Mouse (Mus musculus): ENCODE measurements around the gene Olfr1012. TPM values are rescaled to one million over a fixed set of nuclear protein-coding genes. Genes with fewer than 3 reads are reported as not detected.
A peak's percentile ranks its signal among the peaks of the same experiment; 100 is the strongest.
"Not testable (repeated sequence)": the region's sequence is repeated elsewhere in the genome, so short reads cannot be mapped to it uniquely, and the experiment has no call there.

The Olfr1012 gene
- polyA plus RNA-seq, 1 experiment: not detected

- TF ChIP-seq CTCF (IDR thresholded peaks at IDR 0.05; ENCODE audit: borderline replicate concordance, insufficient read depth, low read depth, low read length) (no peak), POLR2A (IDR thresholded peaks at IDR 0.05; ENCODE audit: borderline replicate concordance, insufficient read depth, low read length) (no peak)
- no peaks in the 10 kb centered on the region for H3K4me1 ChIP-seq (ENCODE audit: control insufficient read depth, insufficient read depth, low read length)
- H3K4me3 ChIP-seq (replicated peaks; ENCODE audit: insufficient read depth, low read depth, low read length): no peak overlapping the region
- no peak overlapping the region for H3K27ac ChIP-seq (ENCODE audit: insufficient read depth, low read length)
- peak in 1 of 2 experiments; percentile 1 for DNase-seq
- WGBS: 10% methylated on average over 3 of the region's 3 CpGs
- H3K27me3 ChIP-seq (ENCODE audit: control insufficient read depth, insufficient read depth, low read length): no peaks in the 10 kb centered on the region
These were observed 36.8 kb downstream of the Olfr1012 start for GRCm38 (mm10) chr2:85725793-85726192.

GRCm38 (mm10) chr2:85715119-85715518, 47.4 kb downstream of the Olfr1012 start, which contains the start of gene Olfr1009:
Gene Olfr1009 (plus strand): TSS chr2:85715419.
- Histone ChIP-seq H3K4me3 (replicated peaks; ENCODE audit: insufficient read depth, low read depth, low read length) (no peak within 1 kb of the TSS), H3K27me3 (ENCODE audit: control insufficient read depth, insufficient read depth, low read length) (no peaks in the 10 kb centered on the region), H3K27ac (ENCODE audit: insufficient read depth, low read length) (no peak within 1 kb of the TSS), H3K4me1 (ENCODE audit: control insufficient read depth, insufficient read depth, low read length) (no peaks in the 10 kb centered on the region)
- 81% methylated on average over 1 of the region's 1 CpGs for WGBS
- no peak for DNase-seq
- no peak for TF ChIP-seq CTCF (IDR thresholded peaks at IDR 0.05; ENCODE audit: borderline replicate concordance, insufficient read depth, low read depth, low read length)
- no peak for TF ChIP-seq POLR2A (IDR thresholded peaks at IDR 0.05; ENCODE audit: borderline replicate concordance, insufficient read depth, low read length)

GRCm38 (mm10) chr2:85711159-85711558, 51.4 kb downstream of the Olfr1012 start:
- no peak for DNase-seq
- no peaks in the 10 kb centered on the region for H3K4me1 ChIP-seq (ENCODE audit: control insufficient read depth, insufficient read depth, low read length)
- H3K27ac ChIP-seq (ENCODE audit: insufficient read depth, low read length): no peak overlapping the region
- WGBS: 39% methylated on average over 1 of the region's 1 CpGs
- H3K4me3 ChIP-seq (replicated peaks; ENCODE audit: insufficient read depth, low read depth, low read length): no peak overlapping the region
- H3K27me3 ChIP-seq (ENCODE audit: control insufficient read depth, insufficient read depth, low read length): no peaks in the 10 kb centered on the region
- no peak for TF ChIP-seq POLR2A (IDR thresholded peaks at IDR 0.05; ENCODE audit: borderline replicate concordance, insufficient read depth, low read length)

GRCm38 (mm10) chr2:85710680-85711079, 51.9 kb downstream of the Olfr1012 start:
- not testable (repeated sequence) for H3K4me3 ChIP-seq (replicated peaks; ENCODE audit: insufficient read depth, low read depth, low read length); DNase-seq; H3K27me3 ChIP-seq (ENCODE audit: control insufficient read depth, insufficient read depth, low read length); H3K4me1 ChIP-seq (ENCODE audit: control insufficient read depth, insufficient read depth, low read length); H3K27ac ChIP-seq (ENCODE audit: insufficient read depth, low read length)
- 84% methylated on average over 2 of the region's 2 CpGs for WGBS

Other genes starting within 250 kb of the Olfr1012 start
- gene 4833423E24Rik, start 243.7 kb downstream of the Olfr1012 start, polyA plus RNA-seq (2012; rRNA removed): 0.11 and 0.13 TPM in 2 replicates
- gene Olfr996, start 183.6 kb downstream of the Olfr1012 start, polyA plus RNA-seq (2012; rRNA removed): not detected in 2 replicates
- gene Olfr998, start 173.8 kb downstream of the Olfr1012 start, polyA plus RNA-seq (2012; rRNA removed): not detected in 2 replicates
- gene Olfr1000, start 150.9 kb downstream of the Olfr1012 start, polyA plus RNA-seq (2012; rRNA removed): not detected in 2 replicates
- not detected in 2 replicates for gene Olfr1002, start 112.1 kb downstream of the Olfr1012 start, polyA plus RNA-seq (2012; rRNA removed)
- not detected in 2 replicates for gene Olfr154, start 98.3 kb downstream of the Olfr1012 start, polyA plus RNA-seq (2012; rRNA removed)
- gene Olfr1006, start 84.0 kb downstream of the Olfr1012 start, polyA plus RNA-seq (2012; rRNA removed): not detected in 2 replicates
- gene Olfr1008, start 73.3 kb downstream of the Olfr1012 start, polyA plus RNA-seq (2012; rRNA removed): not detected in 2 replicates
- not detected in 2 replicates for gene Olfr1009, start 47.3 kb downstream of the Olfr1012 start, polyA plus RNA-seq (2012; rRNA removed)
- gene Olfr1013, start 4.3 kb upstream of the Olfr1012 start, polyA plus RNA-seq (2012; rRNA removed): not detected in 2 replicates
- gene Olfr1014, start 9.9 kb upstream of the Olfr1012 start, polyA plus RNA-seq (2012; rRNA removed): not detected in 2 replicates
- gene Olfr1015, start 19.3 kb upstream of the Olfr1012 start, polyA plus RNA-seq (2012; rRNA removed): not detected in 2 replicates
- gene Olfr1016, start 39.8 kb upstream of the Olfr1012 start, polyA plus RNA-seq (2012; rRNA removed): not detected in 2 replicates
- gene Olfr1018, start 55.7 kb upstream of the Olfr1012 start, polyA plus RNA-seq (2012; rRNA removed): not detected in 2 replicates
- not detected in 2 replicates for gene Olfr1019, start 82.7 kb upstream of the Olfr1012 start, polyA plus RNA-seq (2012; rRNA removed)
- gene Olfr1020, start 84.3 kb upstream of the Olfr1012 start, polyA plus RNA-seq (2012; rRNA removed): not detected in 2 replicates
- not detected in 2 replicates for gene Olfr1022, start 105.8 kb upstream of the Olfr1012 start, polyA plus RNA-seq (2012; rRNA removed)
- gene Olfr1023, start 122.9 kb upstream of the Olfr1012 start, polyA plus RNA-seq (2012; rRNA removed): not detected in 2 replicates
- gene Olfr1024, start 142.3 kb upstream of the Olfr1012 start, polyA plus RNA-seq (2012; rRNA removed): not detected in 2 replicates
- gene Olfr1025-ps1, start 152.4 kb upstream of the Olfr1012 start, polyA plus RNA-seq (2012; rRNA removed): not detected in 2 replicates
- gene Olfr1026, start 158.8 kb upstream of the Olfr1012 start, polyA plus RNA-seq (2012; rRNA removed): not detected in 2 replicates
- not detected in 2 replicates for gene Olfr1028, start 187.7 kb upstream of the Olfr1012 start, polyA plus RNA-seq (2012; rRNA removed)
- gene Olfr1029, start 211.1 kb upstream of the Olfr1012 start, polyA plus RNA-seq (2012; rRNA removed): not detected in 2 replicates
- gene Olfr1030, start 216.5 kb upstream of the Olfr1012 start, polyA plus RNA-seq (2012; rRNA removed): not detected in 2 replicates
- not detected in 2 replicates for gene Olfr1031, start 227.5 kb upstream of the Olfr1012 start, polyA plus RNA-seq (2012; rRNA removed)
- not detected in 2 replicates for gene Olfr1032, start 242.8 kb upstream of the Olfr1012 start, polyA plus RNA-seq (2012; rRNA removed)

Data from cerebellum, adult 2 months (tissue).